Mouse (Mus musculus) brain, embryonic 14.5 days (tissue): ENCODE measurements around the gene Mgat4b. TPM values are rescaled to one million over a fixed set of nuclear protein-coding genes. Genes with fewer than 3 reads are reported as not detected.

ENCODE experiments used
- DNase-seq: peaks from one replicate; pipeline ENCODE4 v3.0.0-alpha.2; 2011; ENCODE audit warnings: low read depth
- CTCF ChIP-seq: fragments of 200-500 bp; IDR thresholded peaks from 2 replicates; pipeline ENCODE4 v1.5.1; 2012; ENCODE audit warnings: inconsistent platforms, mild to moderate bottlenecking, moderate library complexity, borderline replicate concordance; ENCODE audit not compliant: insufficient read depth, insufficient read length; ENCODE audit errors: extremely low read depth
- POLR2A ChIP-seq: fragments of 200-500 bp; IDR thresholded peaks from 2 replicates; pipeline ENCODE4 v1.6.1; 2012; ENCODE audit warnings: mild to moderate bottlenecking, inconsistent platforms, borderline replicate concordance; ENCODE audit not compliant: poor library complexity, insufficient read depth, insufficient read length, severe bottlenecking; ENCODE audit errors: extremely low read depth
- polyA plus RNA-seq: library from polyadenylated mRNA; depleted of rRNA; stranded (reverse); fragments of >200 nt; gene quantifications from 2 replicates; pipeline ENCODE4 v1.2.3, GENCODE M21; 2012

Mgat4b gene
- polyA plus RNA-seq, 1 experiment, result 97.1 TPM

DNA sequence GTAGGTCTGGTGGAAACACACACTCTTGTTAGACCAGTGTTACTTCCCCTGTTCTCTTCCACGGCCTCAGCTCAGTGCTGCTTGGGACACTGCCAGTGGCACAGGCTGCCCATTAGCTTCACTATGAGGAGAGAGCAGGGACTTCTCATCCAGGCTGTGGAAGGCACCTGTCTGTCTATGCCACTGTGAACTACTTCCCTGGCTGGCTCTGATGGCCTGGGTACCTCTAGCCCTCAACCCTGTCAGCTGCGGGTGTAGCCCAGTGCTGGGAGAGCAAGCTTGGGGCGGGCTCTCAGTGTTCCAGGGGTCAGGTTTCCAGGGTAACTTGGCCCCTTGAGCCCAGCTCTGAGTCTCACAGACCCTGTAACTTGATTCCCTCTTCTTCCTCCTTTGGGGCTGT lies 18.1 kb downstream of the Mgat4b start:
- DNase-seq, result no peak
- TF ChIP-seq POLR2A, result no peak
- no peak for TF ChIP-seq CTCF

GRCm38 (mm10) chr11:50229252-50229910 lies 18.7 kb downstream of the Mgat4b start:
- DNase-seq, result peak; percentile 39
- TF ChIP-seq CTCF (no peak), POLR2A (no peak)

DNA sequence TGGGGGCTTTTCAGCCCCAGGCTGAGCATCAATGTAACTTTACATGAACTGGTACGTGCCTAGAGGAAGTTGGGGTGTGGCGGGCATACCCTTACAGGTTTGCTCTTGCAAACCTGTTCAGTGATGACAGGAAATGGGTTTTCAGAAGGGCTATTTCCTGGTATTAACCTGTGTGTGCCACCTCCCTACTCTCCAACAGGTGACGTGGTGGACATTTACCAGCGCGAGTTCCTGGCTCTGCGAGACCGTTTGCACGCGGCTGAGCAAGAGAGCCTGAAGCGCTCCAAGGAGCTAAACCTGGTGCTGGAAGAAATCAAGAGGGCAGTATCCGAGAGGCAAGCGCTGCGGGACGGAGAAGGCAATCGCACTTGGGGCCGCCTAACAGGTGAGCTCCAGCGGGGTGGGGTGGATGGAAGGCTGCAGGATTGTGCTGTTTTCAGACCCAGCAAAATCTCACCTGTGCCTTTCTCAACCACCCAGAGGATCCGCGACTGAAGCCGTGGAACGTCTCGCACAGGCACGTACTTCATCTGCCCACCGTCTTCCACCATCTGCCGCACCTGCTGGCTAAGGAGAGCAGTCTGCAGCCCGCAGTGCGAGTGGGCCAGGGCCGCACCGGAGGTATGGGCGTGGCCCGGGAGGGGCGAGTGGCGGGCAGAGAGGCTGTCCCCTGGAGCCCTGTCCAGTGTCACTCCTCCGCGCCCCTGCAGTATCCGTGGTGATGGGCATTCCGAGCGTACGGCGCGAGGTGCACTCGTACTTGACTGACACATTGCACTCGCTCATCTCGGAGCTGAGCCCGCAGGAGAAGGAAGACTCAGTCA lies 20.0 kb downstream of the Mgat4b start:
- no peak for TF ChIP-seq CTCF
- no peak for TF ChIP-seq POLR2A
- DNase-seq, result no peak

DNA sequence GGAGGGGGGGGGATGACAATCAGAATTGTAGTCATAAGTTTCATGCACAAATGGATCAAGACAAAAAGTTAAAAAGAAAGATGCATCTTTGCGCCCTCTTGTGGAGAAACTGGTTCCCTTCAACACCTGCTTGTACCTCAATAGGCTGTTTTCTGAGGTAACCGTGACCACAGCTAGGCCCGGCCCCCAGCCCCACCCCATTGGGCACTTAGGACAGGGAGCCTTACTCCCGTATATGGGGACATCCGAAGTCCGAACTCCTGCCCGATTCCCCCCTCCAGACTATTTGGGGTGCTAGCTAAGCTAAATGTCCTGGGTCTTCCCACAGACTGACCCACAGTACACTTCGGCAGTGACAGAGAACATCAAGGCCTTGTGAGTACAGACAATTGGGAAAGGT lies 20.7 kb downstream of the Mgat4b start:
- peak; percentile 60; the same call in 1 of the 2 replicates for TF ChIP-seq CTCF
- TF ChIP-seq POLR2A, result no peak
- DNase-seq, result peak; percentile 82

- no peak for DNase-seq
- TF ChIP-seq POLR2A (no peak), CTCF (no peak)
Measured at GRCm38 (mm10) chr11:50233022-50233421, 22.3 kb downstream of the Mgat4b start.

DNA sequence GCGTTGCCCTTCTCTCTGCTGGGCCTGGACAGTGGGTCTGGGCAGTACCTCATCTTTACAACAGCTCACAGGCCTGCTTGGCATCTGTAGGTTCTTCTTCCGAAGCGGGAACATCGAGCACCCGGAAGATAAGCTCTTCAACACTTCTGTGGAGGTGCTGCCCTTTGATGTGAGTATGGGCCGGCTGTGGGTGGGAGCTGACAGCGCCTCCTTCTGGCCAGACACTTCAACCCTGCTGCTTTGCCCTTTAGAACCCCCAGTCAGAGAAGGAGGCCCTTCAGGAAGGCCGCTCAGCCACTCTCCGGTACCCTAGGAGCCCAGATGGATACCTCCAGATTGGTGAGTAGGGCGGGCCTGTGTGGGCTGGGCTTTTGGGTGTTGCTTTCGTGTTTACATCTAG lies 23.3 kb downstream of the Mgat4b start:
- peak; percentile 16; the same call in 1 of the 2 replicates for TF ChIP-seq CTCF
- no peak for TF ChIP-seq POLR2A

GRCm38 (mm10) chr11:50234606-50235005 lies 23.9 kb downstream of the Mgat4b start:
- no peak for TF ChIP-seq POLR2A
- TF ChIP-seq CTCF, result no peak
- DNase-seq, result no peak

More for the DNA sequence above, 23.3 kb downstream of the Mgat4b start:
- no peak for DNase-seq

- peak; percentile 95 for DNase-seq
Measured at GRCm38 (mm10) chr11:50236540-50236936, 25.8 kb downstream of the Mgat4b start.

DNA sequence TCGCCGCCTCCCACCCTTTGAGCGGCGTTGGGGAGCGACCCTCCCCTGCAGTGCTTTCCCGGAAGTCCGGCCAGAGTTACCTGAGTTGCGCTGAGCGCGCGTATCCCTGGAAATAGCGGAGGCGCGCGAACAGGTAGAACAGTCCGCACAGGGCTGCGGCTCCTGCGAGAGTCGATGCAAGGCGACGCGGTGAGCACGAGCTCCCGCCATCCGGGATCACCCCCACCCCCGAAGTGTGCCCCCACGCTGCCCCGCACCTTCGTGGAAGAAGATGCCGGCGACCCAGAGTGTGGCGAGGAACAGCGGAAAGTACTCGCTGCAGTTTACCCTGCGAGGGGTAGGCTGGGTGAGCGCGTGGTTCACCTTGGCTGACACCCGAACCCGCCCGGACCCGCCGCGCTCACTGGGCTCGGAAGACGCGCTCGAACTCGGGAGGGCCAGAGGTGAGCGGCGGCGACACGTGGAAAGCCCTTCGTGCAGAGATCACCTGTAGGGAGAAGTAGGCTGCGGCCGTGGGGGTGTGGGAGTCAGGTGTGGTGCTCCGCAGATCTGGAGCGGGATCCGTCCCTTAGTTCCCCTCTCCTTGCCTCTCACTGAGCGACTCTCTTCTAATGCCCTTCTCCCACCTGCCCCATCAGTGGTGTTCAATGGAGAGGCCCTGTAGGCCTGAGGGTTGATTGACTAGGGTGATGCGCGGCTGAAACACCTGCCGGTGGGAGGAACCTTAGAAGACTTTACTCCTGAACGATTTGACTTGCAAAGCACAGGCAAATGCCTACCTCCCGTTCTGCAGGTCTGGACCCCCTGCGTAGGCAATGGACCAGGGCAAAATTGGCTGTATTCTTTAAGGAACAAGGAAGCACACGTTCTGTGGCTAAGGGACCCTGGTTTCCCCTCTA lies 26.5 kb downstream of the Mgat4b start:
- TF ChIP-seq POLR2A (no peak), CTCF (no peak)
- DNase-seq, result no peak

More at GRCm38 (mm10) chr11:50236540-50236936, 25.8 kb downstream of the Mgat4b start:
- TF ChIP-seq POLR2A (no peak), CTCF (no peak)

DNA sequence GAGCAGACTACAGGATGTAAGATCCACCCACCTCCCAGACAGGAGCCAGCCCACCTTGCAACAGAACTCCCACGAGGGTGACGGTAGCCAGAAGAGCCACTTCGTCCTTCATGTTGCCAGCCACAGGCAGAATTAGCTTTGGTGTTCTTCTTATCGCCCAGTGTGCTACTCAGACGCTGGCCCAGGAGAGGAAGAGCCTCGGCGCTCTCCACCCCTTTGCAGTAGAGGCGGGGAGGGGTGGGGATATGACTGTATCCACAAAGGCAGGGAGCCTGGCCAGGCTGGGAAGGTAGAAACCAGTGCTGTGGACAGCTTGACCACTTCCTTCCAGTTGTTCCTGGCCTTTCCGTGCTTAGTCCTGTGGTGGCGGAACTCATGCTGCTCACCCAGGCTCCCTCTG lies 27.6 kb downstream of the Mgat4b start, which contains the start of gene Ltc4s:
Ltc4s (minus strand) TSS at position 293 of the 400 bp plus-strand sequence.
- no peak for TF ChIP-seq CTCF
- no peak for TF ChIP-seq POLR2A
- no peak for DNase-seq

GRCm38 (mm10) chr11:50238821-50239791 lies 28.4 kb downstream of the Mgat4b start:
- no peak for DNase-seq
- TF ChIP-seq CTCF (no peak), POLR2A (no peak)
